Mouse (Mus musculus) kidney, postnatal 0 days (tissue): Measurements from ENCODE around the gene Nog. TPM values are rescaled to one million over a fixed set of nuclear protein-coding genes. Genes with fewer than 3 reads are reported as not detected.

Experiments
- ATAC-seq: fragments of 200-750 bp; cut with Nextera tagmentation; replicated peaks from 2 replicates; pipeline ENCODE4 v1.8.0; 2017; ENCODE audit warnings: low read depth, moderate number of reproducible peaks, moderate TSS enrichment, moderate library complexity; ENCODE audit not compliant: low FRiP score
- DNase-seq: peaks from one replicate; pipeline ENCODE4 v3.0.0-alpha.2; 2016; ENCODE audit warnings: low spot score
- H3K27ac ChIP-seq: fragments of 300-500 bp; sonication (generic); 2 replicates; pipeline ENCODE4 v1.5.1; 2014; ENCODE audit warnings: mild to moderate bottlenecking
- H3K27me3 ChIP-seq: fragments of 300-500 bp; sonication (generic); 2 replicates; pipeline ENCODE4 v1.6.1; 2014; ENCODE audit warnings: low read length, mixed read lengths; ENCODE audit not compliant: insufficient read depth
- H3K36me3 ChIP-seq: fragments of 300-500 bp; sonication (generic); 2 replicates; pipeline ENCODE4 v1.6.1; 2014; ENCODE audit warnings: low read length, mixed read lengths; ENCODE audit not compliant: insufficient read depth
- H3K4me1 ChIP-seq: fragments of 300-500 bp; sonication (generic); replicated peaks from 2 replicates; pipeline ENCODE4 v1.6.1; 2014; ENCODE audit warnings: antibody characterized with exemption, low read length, mixed read lengths; ENCODE audit not compliant: insufficient read depth
- H3K4me2 ChIP-seq: fragments of 300-500 bp; sonication (generic); 2 replicates; pipeline ENCODE4 v1.6.1; 2014; ENCODE audit warnings: mild to moderate bottlenecking, low read length, moderate library complexity, mixed read lengths
- H3K4me3 ChIP-seq: fragments of 300-500 bp; sonication (generic); replicated peaks from 2 replicates; pipeline ENCODE4 v1.5.1; 2014; ENCODE audit warnings: low read depth, low read length
- H3K9ac ChIP-seq: fragments of 300-500 bp; sonication (generic); 2 replicates; pipeline ENCODE4 v1.6.1; 2014; ENCODE audit warnings: low read depth, low read length
- H3K9me3 ChIP-seq: fragments of 300-500 bp; sonication (generic); replicated peaks from 2 replicates; pipeline ENCODE4 v1.6.1; 2016; ENCODE audit warnings: low read length, inconsistent platforms, mixed read lengths
- CTCF ChIP-seq: IDR thresholded peaks from 2 replicates; pipeline ENCODE4 v1.5.1; 2016; ENCODE audit warnings: antibody characterized with exemption, low read depth, mild to moderate bottlenecking, moderate library complexity
- WGBS: fragments of 180-500 bp; shearing (Covaris S2); extraction: QIAGEN DNeasy Blood & Tissue Kit; methylation state at CpG from one replicate; pipeline ENCODE4 v1.1.7; 2014; 5-methylcytosine and 5-hydroxymethylcytosine counted together
- polyA plus RNA-seq: library from polyadenylated mRNA; unstranded; fragments of >200 nt; fragmentation: Nextera tagmentation; extraction: Ambion mirVana; gene quantifications from 2 replicates; pipeline ENCODE4 v1.2.1, GENCODE M21; 2015

Nog gene
- polyA plus RNA-seq, 1 experiment from 2014 or later: 2.3 TPM

GRCm38 (mm10) chr11:89319675-89320074, 17.5 kb upstream of the Nog start:
- Histone ChIP-seq H3K27me3 (no peaks in the 10 kb centered on the region), H3K4me1 (no peaks in the 10 kb centered on the region), H3K36me3 (no peaks in the 10 kb centered on the region), H3K4me3 (no peak overlapping the region), H3K27ac (no peak overlapping the region), H3K9ac (no peak overlapping the region), H3K4me2 (no peak overlapping the region), H3K9me3 (no peaks in the 10 kb centered on the region)
- ATAC-seq: no peak
- WGBS: 56% methylated on average over 6 of the region's 6 CpGs
- DNase-seq: no peak
- no peak for TF ChIP-seq CTCF

- no peaks in the 10 kb centered on the region for H3K9me3 ChIP-seq
- H3K27ac ChIP-seq: no peak overlapping the region
- H3K27me3 ChIP-seq: no peaks in the 10 kb centered on the region
- TF ChIP-seq CTCF: no peak
- no peak overlapping the region for H3K9ac ChIP-seq
- 11% methylated on average over 8 of the region's 8 CpGs for WGBS
- no peaks in the 10 kb centered on the region for H3K4me1 ChIP-seq
- ATAC-seq (no peak), DNase-seq (peak; percentile 35)
- no peaks in the 10 kb centered on the region for H3K36me3 ChIP-seq
- no peak overlapping the region for H3K4me2 ChIP-seq
- no peak overlapping the region for H3K4me3 ChIP-seq
Observed at GRCm38 (mm10) chr11:89318324-89318723, 16.2 kb upstream of the Nog start.

- H3K27me3 ChIP-seq: no peaks in the 10 kb centered on the region
- no peak overlapping the region for H3K9ac ChIP-seq
- DNase-seq (no peak), ATAC-seq (no peak)
- no peak overlapping the region for H3K4me2 ChIP-seq
- H3K36me3 ChIP-seq: no peaks in the 10 kb centered on the region
- no peaks in the 10 kb centered on the region for H3K4me1 ChIP-seq
- no peak for TF ChIP-seq CTCF
- H3K9me3 ChIP-seq: no peaks in the 10 kb centered on the region
- WGBS: 70% methylated on average over 3 of the region's 3 CpGs
- no peak overlapping the region for H3K27ac ChIP-seq
- no peak overlapping the region for H3K4me3 ChIP-seq
Observed at GRCm38 (mm10) chr11:89317757-89318156, 15.6 kb upstream of the Nog start.

GRCm38 (mm10) chr11:89314374-89314773, 12.2 kb upstream of the Nog start:
- Histone ChIP-seq H3K27me3 (no peaks in the 10 kb centered on the region), H3K9ac (no peak overlapping the region), H3K36me3 (no peaks in the 10 kb centered on the region), H3K4me1 (peaks cover 8% of the 10 kb centered on the region; the same call in 1 of the 2 replicates), H3K4me2 (no peak overlapping the region), H3K9me3 (no peaks in the 10 kb centered on the region), H3K27ac (no peak overlapping the region), H3K4me3 (no peak overlapping the region)
- no peak for ATAC-seq
- no peak for DNase-seq
- 50% methylated on average over 5 of the region's 5 CpGs for WGBS
- no peak for TF ChIP-seq CTCF

GRCm38 (mm10) chr11:89312378-89312777, 10.2 kb upstream of the Nog start:
- Histone ChIP-seq H3K27ac (no peak overlapping the region), H3K36me3 (no peaks in the 10 kb centered on the region), H3K4me3 (no peak overlapping the region), H3K4me2 (no peak overlapping the region), H3K4me1 (peaks cover 8% of the 10 kb centered on the region; the same call in 1 of the 2 replicates), H3K9ac (no peak overlapping the region), H3K9me3 (no peaks in the 10 kb centered on the region), H3K27me3 (no peaks in the 10 kb centered on the region)
- WGBS: 15% methylated on average over 3 of the region's 3 CpGs
- no peak for ATAC-seq
- TF ChIP-seq CTCF: no peak
- DNase-seq: peak; percentile 53

- TF ChIP-seq CTCF: no peak
- Histone ChIP-seq H3K36me3 (no peaks in the 10 kb centered on the region), H3K4me3 (no peak overlapping the region), H3K27me3 (no peaks in the 10 kb centered on the region), H3K9me3 (no peaks in the 10 kb centered on the region), H3K27ac (no peak overlapping the region), H3K4me2 (no peak overlapping the region), H3K4me1 (peaks cover 8% of the 10 kb centered on the region; the same call in 1 of the 2 replicates), H3K9ac (no peak overlapping the region)
- DNase-seq (no peak), ATAC-seq (no peak)
- 33% methylated on average over 11 of the region's 11 CpGs for WGBS
Observed at GRCm38 (mm10) chr11:89310217-89310616, 8.1 kb upstream of the Nog start.

GRCm38 (mm10) chr11:89303421-89303820, 1.3 kb upstream of the Nog start:
- Histone ChIP-seq H3K36me3 (no peaks in the 10 kb centered on the region), H3K27ac (no peak overlapping the region), H3K4me3 (peak overlapping the region; percentile 62; the same call in 1 of the 2 replicates), H3K4me1 (peaks cover 10% of the 10 kb centered on the region; the same call in 1 of the 2 replicates), H3K9ac (no peak overlapping the region), H3K9me3 (no peaks in the 10 kb centered on the region), H3K27me3 (peaks cover 8% of the 10 kb centered on the region; the same call in 1 of the 2 replicates), H3K4me2 (peak overlapping the region; percentile 92)
- WGBS: 2% methylated on average over 16 of the region's 16 CpGs
- ATAC-seq (peak; percentile 68), DNase-seq (peak; percentile 93)
- TF ChIP-seq CTCF: peak; percentile 99
